Mouse (Mus musculus) liver, postnatal 0 days (tissue): Measurements from ENCODE around the gene Shroom4. TPM values are rescaled to one million over a fixed set of nuclear protein-coding genes. Genes with fewer than 3 reads are reported as not detected.

ENCODE experiments used
- ATAC-seq: fragments of 200-750 bp; cut with Nextera tagmentation; 2 replicates; pipeline ENCODE4 v1.8.0; 2017; ENCODE audit warnings: mild to moderate bottlenecking, moderate library complexity
- DNase-seq: peaks from one replicate; pipeline ENCODE4 v3.0.0-alpha.2; 2016
- H3K27ac ChIP-seq: fragments of 300-500 bp; sonication (generic); 2 replicates; pipeline ENCODE4 v1.5.1; 2014; ENCODE audit warnings: antibody characterized with exemption, moderate library complexity, mild to moderate bottlenecking, low read depth
- H3K27me3 ChIP-seq: fragments of 300-500 bp; sonication (generic); 2 replicates; pipeline ENCODE4 v1.6.1; 2014; ENCODE audit warnings: low read length, control low read depth, mixed read lengths; ENCODE audit not compliant: insufficient read depth
- H3K36me3 ChIP-seq: fragments of 300-500 bp; sonication (generic); replicated peaks from 2 replicates; pipeline ENCODE4 v1.6.1; 2014; ENCODE audit warnings: mild to moderate bottlenecking, control low read depth, low read length, moderate library complexity, mixed read lengths; ENCODE audit not compliant: insufficient read depth
- H3K4me1 ChIP-seq: fragments of 300-500 bp; sonication (generic); 2 replicates; pipeline ENCODE4 v1.6.1; 2014; ENCODE audit warnings: antibody characterized with exemption, mild to moderate bottlenecking, control low read depth; ENCODE audit not compliant: insufficient read depth
- H3K4me2 ChIP-seq: fragments of 300-500 bp; sonication (generic); 2 replicates; pipeline ENCODE4 v1.6.1; 2014; ENCODE audit warnings: low read depth, mild to moderate bottlenecking, low read length, moderate library complexity, mixed read lengths
- H3K4me3 ChIP-seq: fragments of 300-500 bp; sonication (generic); 2 replicates; pipeline ENCODE4 v1.5.1; 2014; ENCODE audit warnings: low read depth, low read length
- H3K9ac ChIP-seq: fragments of 300-500 bp; sonication (generic); replicated peaks from 2 replicates; pipeline ENCODE4 v1.6.1; 2014; ENCODE audit warnings: mild to moderate bottlenecking, moderate library complexity
- H3K9me3 ChIP-seq: fragments of 300-500 bp; sonication (generic); 2 replicates; pipeline ENCODE4 v1.6.1; 2016; ENCODE audit warnings: mild to moderate bottlenecking, control low read depth, low read length, mixed read lengths
- CTCF ChIP-seq: sonication (generic); IDR thresholded peaks from 2 replicates; pipeline ENCODE4 v1.5.1; 2016; ENCODE audit warnings: antibody characterized with exemption, low read depth
- EP300 ChIP-seq: IDR thresholded peaks from 2 replicates; pipeline ENCODE4 v1.6.1; 2016; ENCODE audit warnings: antibody characterized with exemption, low read depth, mild to moderate bottlenecking
- WGBS: fragments of 180-500 bp; shearing (Covaris S2); extraction: QIAGEN DNeasy Blood & Tissue Kit; methylation state at CpG from one replicate; pipeline ENCODE4 v1.1.7; 2014; ENCODE audit not compliant: insufficient replicate concordance; 5-methylcytosine and 5-hydroxymethylcytosine counted together
- polyA plus RNA-seq: library from polyadenylated mRNA; unstranded; fragments of >200 nt; fragmentation: Nextera tagmentation; extraction: Ambion mirVana; gene quantifications from 2 replicates; pipeline ENCODE4 v1.2.1, GENCODE M21; 2015

Shroom4 gene
- polyA plus RNA-seq, 1 experiment from 2014 or later, result 0.14 TPM

DNA sequence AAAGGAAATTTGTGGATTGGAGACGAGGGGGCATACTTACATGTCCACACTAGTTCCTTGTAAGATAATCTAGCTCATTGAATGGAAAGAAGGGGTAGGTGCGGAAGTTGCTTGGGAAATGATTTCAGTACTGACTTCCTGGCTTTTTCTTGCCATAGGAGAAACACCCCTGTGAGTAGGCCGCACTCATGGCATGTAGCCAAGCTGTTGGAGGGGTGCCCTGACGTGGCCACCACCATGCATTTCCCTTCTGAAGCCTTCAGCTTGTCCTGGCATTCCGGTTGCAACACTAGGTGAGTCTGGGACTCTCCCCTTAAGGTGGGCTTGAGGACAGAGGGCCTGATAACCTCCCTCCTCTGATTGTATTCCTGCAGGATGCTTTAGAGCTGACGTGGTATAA is 181.0 kb downstream of the Shroom4 start:
- Histone ChIP-seq H3K4me3 (no peak overlapping the region), H3K9ac (no peak overlapping the region), H3K9me3 (no peaks in the 10 kb centered on the region), H3K36me3 (no peaks in the 10 kb centered on the region), H3K27ac (no peak overlapping the region), H3K4me2 (no peak overlapping the region), H3K27me3 (no peaks in the 10 kb centered on the region), H3K4me1 (no peaks in the 10 kb centered on the region)
- TF ChIP-seq CTCF (no peak), EP300 (no peak)
- ATAC-seq (no peak), DNase-seq (no peak)
- 67% methylated on average over 6 of the region's 6 CpGs for WGBS

DNA sequence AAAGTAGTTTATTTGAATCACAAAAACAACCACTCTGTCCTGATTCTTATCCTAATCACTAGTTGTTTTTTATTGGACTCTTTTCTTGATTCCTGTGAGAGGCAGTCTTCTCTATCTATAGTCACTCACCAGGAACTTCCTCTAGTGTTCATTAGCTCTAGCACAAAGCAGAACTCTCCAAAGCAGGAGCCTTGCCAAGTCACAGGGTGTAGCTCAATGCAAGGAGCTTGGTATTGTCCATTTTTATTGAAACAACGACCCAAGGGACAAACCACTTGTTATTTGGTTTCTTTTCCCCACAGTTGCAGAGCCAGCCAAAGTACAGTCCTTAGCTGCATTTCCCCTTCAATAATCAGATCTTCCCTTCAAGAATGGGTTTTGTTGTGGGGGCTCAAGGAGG is 181.5 kb downstream of the Shroom4 start:
- Histone ChIP-seq H3K27me3 (no peaks in the 10 kb centered on the region), H3K36me3 (no peaks in the 10 kb centered on the region), H3K4me1 (no peaks in the 10 kb centered on the region), H3K4me3 (no peak overlapping the region), H3K27ac (no peak overlapping the region), H3K9me3 (no peaks in the 10 kb centered on the region), H3K9ac (no peak overlapping the region), H3K4me2 (no peak overlapping the region)
- DNase-seq (no peak), ATAC-seq (no peak)
- WGBS, result 52% methylated on average over 1 of the region's 1 CpGs
- TF ChIP-seq EP300 (no peak), CTCF (no peak)

DNA sequence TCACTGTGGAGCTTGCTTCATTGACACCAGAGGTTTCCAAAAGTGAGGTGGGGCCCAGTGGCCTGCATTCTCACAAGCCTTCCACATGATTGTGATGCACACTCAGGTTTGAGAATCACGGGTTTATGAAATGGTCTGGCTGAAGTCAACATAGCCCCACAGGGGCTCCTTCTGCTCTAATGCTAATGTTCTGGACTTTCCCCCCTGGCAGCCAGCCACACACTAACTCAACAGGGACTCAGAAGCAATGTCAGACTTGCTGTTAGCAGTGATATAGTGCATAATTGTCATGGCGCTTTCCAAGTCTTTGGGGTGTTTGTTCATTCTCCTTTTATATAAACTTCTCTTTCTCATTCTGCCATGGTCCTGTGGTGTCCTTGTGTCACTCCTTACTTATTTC is 183.0 kb downstream of the Shroom4 start:
- no peaks in the 10 kb centered on the region for H3K4me1 ChIP-seq
- TF ChIP-seq EP300 (no peak), CTCF (no peak)
- H3K9ac ChIP-seq, result no peak overlapping the region
- no peaks in the 10 kb centered on the region for H3K36me3 ChIP-seq
- no peaks in the 10 kb centered on the region for H3K9me3 ChIP-seq
- 83% methylated on average over 2 of the region's 2 CpGs for WGBS
- DNase-seq (no peak), ATAC-seq (no peak)
- no peak overlapping the region for H3K4me2 ChIP-seq
- H3K27me3 ChIP-seq, result no peaks in the 10 kb centered on the region
- no peak overlapping the region for H3K4me3 ChIP-seq
- no peak overlapping the region for H3K27ac ChIP-seq

DNA sequence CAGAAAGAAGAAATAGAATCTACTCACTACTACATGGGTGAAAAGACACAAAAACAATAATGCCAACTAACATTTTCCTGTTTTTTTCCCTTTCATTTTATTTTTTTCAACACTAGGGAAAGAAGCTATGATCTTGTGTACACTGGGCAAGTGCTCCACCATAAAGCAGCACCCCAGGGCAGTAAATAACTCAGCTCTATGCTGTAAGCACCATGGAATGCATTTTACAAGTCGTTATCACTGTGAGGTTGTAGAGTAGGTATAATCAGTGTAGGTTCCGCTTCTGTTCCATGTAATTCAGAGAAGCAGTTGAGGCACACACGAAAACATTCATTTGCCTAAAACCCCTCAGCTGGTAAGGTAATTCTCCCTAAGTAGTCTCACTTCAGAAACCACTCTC is 194.5 kb downstream of the Shroom4 start:
- WGBS, result 74% methylated on average over 3 of the region's 3 CpGs
- no peak for TF ChIP-seq EP300
- no peak for TF ChIP-seq CTCF
- Histone ChIP-seq H3K9me3 (no peaks in the 10 kb centered on the region), H3K4me3 (no peak overlapping the region), H3K4me2 (no peak overlapping the region), H3K36me3 (no peaks in the 10 kb centered on the region), H3K27me3 (no peaks in the 10 kb centered on the region), H3K4me1 (no peaks in the 10 kb centered on the region), H3K9ac (no peak overlapping the region), H3K27ac (no peak overlapping the region)
- no peak for ATAC-seq
- DNase-seq, result no peak

DNA sequence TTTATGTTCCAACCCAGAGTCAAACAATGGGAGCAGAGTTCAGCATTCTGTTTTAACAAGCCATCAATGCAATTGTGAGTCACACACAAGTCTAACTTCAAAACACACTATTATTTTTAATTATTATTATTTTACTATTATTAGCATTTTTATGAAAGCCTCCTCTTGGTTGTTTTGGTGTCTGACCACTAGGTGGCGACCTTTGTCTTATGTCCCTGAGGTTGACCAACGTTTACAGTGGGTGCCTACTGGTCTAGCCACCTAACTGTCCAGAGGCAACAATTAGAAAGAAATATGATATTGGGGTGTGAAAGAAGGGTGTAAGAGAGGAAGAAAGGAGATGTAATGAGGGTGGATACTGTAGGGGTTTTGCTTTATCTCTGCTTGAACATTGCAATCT is 254.4 kb downstream of the Shroom4 start:
- no peak overlapping the region for H3K4me3 ChIP-seq
- no peaks in the 10 kb centered on the region for H3K27me3 ChIP-seq
- no peak overlapping the region for H3K9ac ChIP-seq
- H3K9me3 ChIP-seq, result no peaks in the 10 kb centered on the region
- H3K4me2 ChIP-seq, result no peak overlapping the region
- ATAC-seq, result no peak
- 7% methylated on average over 2 of the region's 2 CpGs for WGBS
- no peak overlapping the region for H3K27ac ChIP-seq
- H3K4me1 ChIP-seq, result no peaks in the 10 kb centered on the region
- TF ChIP-seq CTCF (peak; percentile 60), EP300 (no peak)
- no peaks in the 10 kb centered on the region for H3K36me3 ChIP-seq
- peak; percentile 17 for DNase-seq

DNA sequence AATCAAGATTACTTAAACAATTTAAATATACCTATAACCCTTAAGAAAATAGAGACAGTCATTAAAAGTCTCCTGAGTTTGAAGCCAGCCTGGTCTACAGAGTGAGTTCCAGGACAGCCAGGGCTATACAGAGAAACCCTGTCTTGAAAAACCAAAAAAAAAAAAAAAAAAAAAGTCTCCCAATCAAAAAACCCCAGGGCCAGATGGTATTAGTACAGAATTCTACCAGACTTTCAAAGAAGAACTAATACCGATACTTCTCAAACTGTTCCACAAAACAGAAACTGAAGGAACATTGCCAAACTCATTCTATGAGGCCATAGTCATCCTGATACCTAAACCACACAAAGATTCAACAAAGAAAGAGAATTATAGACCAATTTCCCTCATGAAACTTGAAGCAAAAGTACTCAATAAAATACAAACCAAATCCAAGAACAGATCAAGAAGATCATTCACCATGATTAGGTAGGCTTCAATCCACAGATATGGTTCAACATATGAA is 259.2 kb downstream of the Shroom4 start:
- no peak overlapping the region for H3K4me3 ChIP-seq

More for the DNA sequence above, 259.2 kb downstream of the Shroom4 start:
- H3K9me3 ChIP-seq, result no peaks in the 10 kb centered on the region
- no peaks in the 10 kb centered on the region for H3K4me1 ChIP-seq
- DNase-seq, result no peak
- H3K36me3 ChIP-seq, result no peaks in the 10 kb centered on the region
- H3K27me3 ChIP-seq, result no peaks in the 10 kb centered on the region
- TF ChIP-seq EP300, result no peak
- no peak for TF ChIP-seq CTCF
- ATAC-seq, result no peak
- H3K4me2 ChIP-seq, result no peak overlapping the region
- no peak overlapping the region for H3K9ac ChIP-seq
- WGBS, result 94% methylated on average over 1 of the region's 1 CpGs
- no peak overlapping the region for H3K27ac ChIP-seq

Other genes with a start within 250 kb of the Shroom4 start
- gene Nudt10, start 226.8 kb upstream of the Shroom4 start, polyA plus RNA-seq, result 0.06 TPM in 1 of 2 replicates, not detected in the other
- not detected in 2 replicates for gene Bmp15, start 79.1 kb upstream of the Shroom4 start, polyA plus RNA-seq